Mouse (Mus musculus): ENCODE results near the gene Ankmy2. TPM values are rescaled to one million over a fixed set of nuclear protein-coding genes. Genes with fewer than 3 reads are reported as not detected.

The Ankmy2 gene
- polyA plus RNA-seq, 1 experiment from 2014 or later = 25.8 TPM

GRCm38 (mm10) chr12:36134111-36134510 is 22.8 kb upstream of the Ankmy2 start:
- Histone ChIP-seq H3K4me3 (ENCODE audit: low read depth, low read length) (no peak overlapping the region), H3K4me1 (replicated peaks; ENCODE audit: control insufficient read depth, insufficient read depth, low read length) (peaks cover 2% of the 10 kb centered on the region; the same call in 1 of the 2 replicates), H3K9me3 (ENCODE audit: control insufficient read depth) (no peaks in the 10 kb centered on the region), H3K9ac (ENCODE audit: low read depth, low read length) (no peak overlapping the region), H3K36me3 (ENCODE audit: control insufficient read depth, insufficient read depth) (peaks cover 5% of the 10 kb centered on the region; the same call in 1 of the 2 replicates), H3K27me3 (replicated peaks; ENCODE audit: control insufficient read depth, insufficient read depth, low read length) (no peaks in the 10 kb centered on the region), H3K27ac (ENCODE audit: low read depth, low read length) (peak overlapping the region; percentile 57), H3K4me2 (replicated peaks; ENCODE audit: low read depth) (no peak overlapping the region)
- WGBS = 72% methylated on average over 5 of the region's 5 CpGs
- TF ChIP-seq CTCF (IDR thresholded peaks at IDR 0.05; ENCODE audit: low read depth) = no peak
- peak; percentile 92 for ATAC-seq

GRCm38 (mm10) chr12:36135409-36135808 is 21.5 kb upstream of the Ankmy2 start:
- 91% methylated on average over 3 of the region's 3 CpGs for WGBS
- Histone ChIP-seq H3K27ac (ENCODE audit: low read depth, low read length) (no peak overlapping the region), H3K4me2 (replicated peaks; ENCODE audit: low read depth) (no peak overlapping the region), H3K9me3 (ENCODE audit: control insufficient read depth) (no peaks in the 10 kb centered on the region), H3K4me1 (replicated peaks; ENCODE audit: control insufficient read depth, insufficient read depth, low read length) (peaks cover 2% of the 10 kb centered on the region; the same call in 1 of the 2 replicates), H3K27me3 (replicated peaks; ENCODE audit: control insufficient read depth, insufficient read depth, low read length) (no peaks in the 10 kb centered on the region), H3K4me3 (ENCODE audit: low read depth, low read length) (no peak overlapping the region), H3K36me3 (ENCODE audit: control insufficient read depth, insufficient read depth) (no peaks in the 10 kb centered on the region; the same call in 1 of the 2 replicates), H3K9ac (ENCODE audit: low read depth, low read length) (no peak overlapping the region)
- no peak for ATAC-seq
- no peak for TF ChIP-seq CTCF (IDR thresholded peaks at IDR 0.05; ENCODE audit: low read depth)

DNA sequence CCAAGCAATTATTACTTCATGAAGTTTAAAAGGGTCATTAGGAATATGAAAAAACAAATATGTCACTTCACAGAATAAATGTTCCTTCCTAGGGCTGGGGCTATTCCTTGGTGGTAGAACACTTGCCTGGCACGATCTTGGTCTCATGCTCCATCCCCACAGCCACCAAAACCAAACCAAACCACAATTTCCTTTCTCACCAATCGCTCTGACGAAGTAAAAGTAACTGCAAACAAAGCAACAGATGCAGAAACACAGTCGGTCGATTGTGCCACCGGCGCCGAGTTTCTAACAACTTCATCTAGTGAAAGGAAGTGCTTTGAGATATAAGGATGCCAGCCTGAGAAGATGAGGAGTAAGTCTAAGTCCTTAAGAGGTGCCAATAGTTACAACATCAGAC is 20.6 kb upstream of the Ankmy2 start:
- peaks cover 2% of the 10 kb centered on the region; the same call in 1 of the 2 replicates for H3K4me1 ChIP-seq (replicated peaks; ENCODE audit: control insufficient read depth, insufficient read depth, low read length)
- no peaks in the 10 kb centered on the region; the same call in 1 of the 2 replicates for H3K36me3 ChIP-seq (ENCODE audit: control insufficient read depth, insufficient read depth)
- no peaks in the 10 kb centered on the region for H3K27me3 ChIP-seq (replicated peaks; ENCODE audit: control insufficient read depth, insufficient read depth, low read length)
- H3K27ac ChIP-seq (ENCODE audit: low read depth, low read length) = no peak overlapping the region
- H3K9me3 ChIP-seq (ENCODE audit: control insufficient read depth) = no peaks in the 10 kb centered on the region
- H3K4me2 ChIP-seq (replicated peaks; ENCODE audit: low read depth) = no peak overlapping the region
- no peak for TF ChIP-seq CTCF (IDR thresholded peaks at IDR 0.05; ENCODE audit: low read depth)
- no peak overlapping the region for H3K4me3 ChIP-seq (ENCODE audit: low read depth, low read length)
- no peak overlapping the region for H3K9ac ChIP-seq (ENCODE audit: low read depth, low read length)
- WGBS = 94% methylated on average over 8 of the region's 8 CpGs
- no peak for ATAC-seq

DNA sequence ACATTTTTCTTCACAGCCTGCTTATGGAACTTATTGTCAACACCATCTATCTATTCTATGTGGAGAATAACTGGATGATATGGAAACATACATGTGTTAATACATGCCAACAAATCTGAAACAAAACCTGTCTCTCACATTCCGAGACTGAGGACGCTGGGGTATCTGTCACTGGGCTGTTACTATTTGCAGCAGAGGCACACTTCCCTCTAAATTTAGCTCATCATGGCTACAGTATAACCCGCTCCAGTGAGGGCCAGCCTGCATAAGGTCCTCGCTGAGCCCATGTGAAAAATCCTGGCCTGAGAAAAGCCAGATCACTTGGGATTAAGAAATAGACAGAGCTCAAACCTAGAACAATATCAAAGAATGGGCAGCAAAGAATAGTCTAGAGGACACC is 19.7 kb upstream of the Ankmy2 start:
- WGBS = 85% methylated on average over 4 of the region's 4 CpGs
- Histone ChIP-seq H3K36me3 (ENCODE audit: control insufficient read depth, insufficient read depth) (no peaks in the 10 kb centered on the region; the same call in 1 of the 2 replicates), H3K4me3 (ENCODE audit: low read depth, low read length) (no peak overlapping the region), H3K9me3 (ENCODE audit: control insufficient read depth) (no peaks in the 10 kb centered on the region), H3K4me1 (replicated peaks; ENCODE audit: control insufficient read depth, insufficient read depth, low read length) (peaks cover 2% of the 10 kb centered on the region; the same call in 1 of the 2 replicates), H3K27ac (ENCODE audit: low read depth, low read length) (no peak overlapping the region), H3K27me3 (replicated peaks; ENCODE audit: control insufficient read depth, insufficient read depth, low read length) (no peaks in the 10 kb centered on the region), H3K4me2 (replicated peaks; ENCODE audit: low read depth) (no peak overlapping the region), H3K9ac (ENCODE audit: low read depth, low read length) (no peak overlapping the region)
- no peak for TF ChIP-seq CTCF (IDR thresholded peaks at IDR 0.05; ENCODE audit: low read depth)
- ATAC-seq = no peak

DNA sequence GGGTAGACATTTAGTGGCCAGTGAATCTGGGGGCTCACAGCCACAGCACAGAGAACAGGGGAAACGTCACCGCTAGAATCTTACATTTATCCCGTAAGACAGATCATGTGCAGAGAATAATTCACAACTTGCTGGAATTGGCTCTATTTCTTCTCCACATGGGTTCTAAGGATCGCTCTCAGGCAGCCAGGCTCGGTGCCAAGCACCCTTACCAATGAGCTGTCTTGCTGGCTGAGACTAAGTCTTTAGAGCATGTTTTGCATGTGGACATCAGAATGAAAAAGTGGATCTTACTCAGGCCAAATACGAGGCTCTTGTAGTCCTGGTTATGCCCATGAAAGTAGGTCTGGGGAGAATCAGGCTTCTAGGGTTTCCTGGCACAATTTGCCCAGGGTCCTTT is 16.5 kb upstream of the Ankmy2 start:
- WGBS = 87% methylated on average over 6 of the region's 6 CpGs
- Histone ChIP-seq H3K9me3 (ENCODE audit: control insufficient read depth) (no peaks in the 10 kb centered on the region), H3K4me3 (ENCODE audit: low read depth, low read length) (no peak overlapping the region), H3K9ac (ENCODE audit: low read depth, low read length) (no peak overlapping the region), H3K4me1 (replicated peaks; ENCODE audit: control insufficient read depth, insufficient read depth, low read length) (no peaks in the 10 kb centered on the region), H3K27me3 (replicated peaks; ENCODE audit: control insufficient read depth, insufficient read depth, low read length) (no peaks in the 10 kb centered on the region), H3K36me3 (ENCODE audit: control insufficient read depth, insufficient read depth) (no peaks in the 10 kb centered on the region; the same call in 1 of the 2 replicates), H3K4me2 (replicated peaks; ENCODE audit: low read depth) (no peak overlapping the region), H3K27ac (ENCODE audit: low read depth, low read length) (no peak overlapping the region)
- no peak for ATAC-seq
- no peak for TF ChIP-seq CTCF (IDR thresholded peaks at IDR 0.05; ENCODE audit: low read depth)

GRCm38 (mm10) chr12:36146230-36147011 is 10.5 kb upstream of the Ankmy2 start:
- no peak overlapping the region for H3K27ac ChIP-seq (ENCODE audit: low read depth, low read length)
- H3K4me2 ChIP-seq (replicated peaks; ENCODE audit: low read depth) = no peak overlapping the region
- no peaks in the 10 kb centered on the region for H3K27me3 ChIP-seq (replicated peaks; ENCODE audit: control insufficient read depth, insufficient read depth, low read length)
- peak; percentile 40; the same call in 1 of the 2 replicates for TF ChIP-seq CTCF (IDR thresholded peaks at IDR 0.05; ENCODE audit: low read depth)
- WGBS = 88% methylated on average over 3 of the region's 3 CpGs
- no peaks in the 10 kb centered on the region for H3K4me1 ChIP-seq (replicated peaks; ENCODE audit: control insufficient read depth, insufficient read depth, low read length)
- no peaks in the 10 kb centered on the region for H3K36me3 ChIP-seq (ENCODE audit: control insufficient read depth, insufficient read depth)
- no peak overlapping the region for H3K4me3 ChIP-seq (ENCODE audit: low read depth, low read length)
- no peak overlapping the region for H3K9ac ChIP-seq (ENCODE audit: low read depth, low read length)
- H3K9me3 ChIP-seq (ENCODE audit: control insufficient read depth) = no peaks in the 10 kb centered on the region
- ATAC-seq = no peak

All from intestine, postnatal 0 days (tissue).